Mouse (Mus musculus) liver, embryonic 14.5 days (tissue): ENCODE data around the gene Il1f10. TPM values are rescaled to one million over a fixed set of nuclear protein-coding genes. Genes with fewer than 3 reads are reported as not detected.

Experiments
- ATAC-seq: fragments of 200-750 bp; cut with Nextera tagmentation; 2 replicates; pipeline ENCODE4 v1.8.0; 2017; ENCODE audit warnings: moderate number of reproducible peaks, mild to moderate bottlenecking, moderate library complexity; ENCODE audit not compliant: insufficient read depth
- DNase-seq, 3 experiments: peaks; one replicate each; pipeline ENCODE4 v3.0.0-alpha.2; 2012 to 2013; ENCODE audit warnings: low read depth in 3 of 3, low spot score in 3 of 3
- H3K27ac ChIP-seq: fragments of 300-500 bp; sonication (generic); 2 replicates; pipeline ENCODE4 v1.5.1; 2014; ENCODE audit warnings: moderate library complexity, mild to moderate bottlenecking, control low read depth, inconsistent platforms
- H3K27me3 ChIP-seq: fragments of 300-500 bp; sonication (generic); 2 replicates; pipeline ENCODE4 v1.6.1; 2014; ENCODE audit warnings: mild to moderate bottlenecking, low read length, moderate library complexity; ENCODE audit not compliant: control insufficient read depth, insufficient read depth
- H3K36me3 ChIP-seq: fragments of 300-500 bp; sonication (generic); replicated peaks from 2 replicates; pipeline ENCODE4 v1.6.1; 2014; ENCODE audit warnings: low read depth; ENCODE audit not compliant: control insufficient read depth, insufficient read depth
- H3K4me1 ChIP-seq, 2 experiments: fragments of 200-500 bp in 1 of 2; fragments of 300-500 bp in 1 of 2; sonication (generic) in 1 of 2; replicated peaks; 2 replicates each; pipeline ENCODE4 v1.6.1; 2012 to 2014; ENCODE audit warnings: antibody characterized with exemption in 1 of 2, inconsistent platforms in 1 of 2, low read length in 1 of 2; ENCODE audit not compliant: control insufficient read depth in 2 of 2, insufficient read depth in 2 of 2
- H3K4me2 ChIP-seq: fragments of 300-500 bp; sonication (generic); 2 replicates; pipeline ENCODE4 v1.6.1; 2014; ENCODE audit warnings: low read depth, mild to moderate bottlenecking, control low read depth, moderate library complexity
- H3K4me3 ChIP-seq, 2 experiments: fragments of 200-500 bp in 1 of 2; fragments of 300-500 bp in 1 of 2; sonication (generic) in 1 of 2; 2 replicates each; pipeline ENCODE4 v1.5.1; 2012 to 2014; ENCODE audit warnings: low read depth in 2 of 2, low read length in 2 of 2, mild to moderate bottlenecking in 2 of 2, control low read depth in 1 of 2, inconsistent platforms in 1 of 2, moderate library complexity in 1 of 2; ENCODE audit not compliant: insufficient read depth in 1 of 2
- H3K9ac ChIP-seq: fragments of 300-500 bp; sonication (generic); replicated peaks from 2 replicates; pipeline ENCODE4 v1.6.1; 2014; ENCODE audit warnings: mild to moderate bottlenecking, control low read depth, moderate library complexity
- H3K9me3 ChIP-seq: fragments of 300-500 bp; sonication (generic); 2 replicates; pipeline ENCODE4 v1.6.1; 2016; ENCODE audit warnings: low read length, mixed read lengths; ENCODE audit not compliant: control insufficient read depth
- CTCF ChIP-seq: IDR thresholded peaks from 2 replicates; pipeline ENCODE4 v1.5.1; 2016; ENCODE audit warnings: antibody characterized with exemption, low read depth, control low read depth
- EP300 ChIP-seq: IDR thresholded peaks from 2 replicates; pipeline ENCODE4 v1.6.1; 2016; ENCODE audit warnings: antibody characterized with exemption, low read depth
- WGBS: fragments of 180-500 bp; shearing (Covaris S2); extraction: QIAGEN DNeasy Blood & Tissue Kit; methylation state at CpG from one replicate; pipeline ENCODE4 v1.1.7; 2014; ENCODE audit not compliant: insufficient replicate concordance; 5-methylcytosine and 5-hydroxymethylcytosine counted together
- polyA plus RNA-seq, 2 experiments: library from polyadenylated mRNA; depleted of rRNA in 1 of 2; stranded (reverse) in 1 of 2; unstranded in 1 of 2; fragments of >200 nt; fragmentation: Nextera tagmentation in 1 of 2; extraction: Ambion mirVana in 1 of 2; gene quantifications; 2 replicates each; pipeline versions ENCODE4 v1.2.1 to v1.2.3; 2012 to 2014

Gene Il1f10
- polyA plus RNA-seq, 2 experiments, result not detected

DNA sequence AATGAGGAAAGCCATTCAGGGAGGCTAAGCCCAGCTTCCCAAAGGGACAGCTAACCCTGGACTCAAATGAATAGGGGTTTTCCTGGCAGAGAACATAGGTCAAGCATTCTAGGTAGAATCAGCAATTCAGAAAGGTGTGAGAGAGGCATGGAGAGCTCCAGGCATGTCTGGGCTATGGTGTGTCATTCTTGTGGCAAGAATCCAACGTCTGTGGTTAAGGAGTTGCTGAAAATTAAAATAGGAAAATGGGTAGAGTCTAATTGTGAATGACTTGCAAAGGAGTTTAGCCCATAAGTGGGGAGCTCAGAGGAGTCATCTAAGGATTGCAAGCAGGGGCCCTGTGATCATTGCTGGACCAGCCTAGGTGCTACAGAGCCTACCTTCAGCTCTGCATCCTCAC lies 3.6 kb downstream of the Il1f10 start:
- H3K27ac ChIP-seq, result no peak overlapping the region
- DNase-seq, result no peak
- no peak overlapping the region for H3K4me2 ChIP-seq
- H3K4me3 ChIP-seq, result no peak overlapping the region
- 11% methylated on average over 1 of the region's 1 CpGs for WGBS
- H3K36me3 ChIP-seq, result no peaks in the 10 kb centered on the region
- H3K27me3 ChIP-seq, result no peaks in the 10 kb centered on the region
- H3K9me3 ChIP-seq, result no peaks in the 10 kb centered on the region
- TF ChIP-seq CTCF (no peak), EP300 (no peak)
- no peak overlapping the region for H3K9ac ChIP-seq
- no peak for ATAC-seq
- H3K4me1 ChIP-seq, result no peaks in the 10 kb centered on the region

DNA sequence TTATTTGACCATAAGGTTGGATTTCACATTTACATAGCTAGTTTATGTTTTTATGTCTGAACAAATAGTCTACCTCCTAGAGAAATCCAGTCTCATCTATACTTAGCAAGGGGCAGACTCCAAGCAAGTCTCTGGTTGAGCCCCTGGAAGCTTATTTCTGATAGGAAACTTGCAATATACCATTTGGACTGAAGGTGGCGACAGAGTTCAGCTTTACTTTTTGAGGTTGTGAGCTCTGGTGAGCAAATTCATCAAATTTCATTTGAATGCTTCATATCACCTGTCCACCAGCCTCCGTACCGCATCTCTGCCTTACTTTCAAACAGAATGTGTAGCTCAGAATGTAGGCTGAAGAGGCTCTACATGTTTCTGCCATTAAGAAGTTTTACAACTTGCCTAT lies 5.8 kb downstream of the Il1f10 start:
- DNase-seq, result peak; percentile 22 to 32 (median 25)
- Histone ChIP-seq H3K4me3 (no peak overlapping the region), H3K27me3 (no peaks in the 10 kb centered on the region), H3K36me3 (no peaks in the 10 kb centered on the region), H3K4me1 (no peaks in the 10 kb centered on the region), H3K9me3 (no peaks in the 10 kb centered on the region), H3K4me2 (no peak overlapping the region), H3K27ac (no peak overlapping the region), H3K9ac (no peak overlapping the region)
- ATAC-seq, result no peak
- TF ChIP-seq EP300, result no peak
- TF ChIP-seq CTCF, result peak; percentile 63
- WGBS, result 2% methylated on average over 3 of the region's 3 CpGs

DNA sequence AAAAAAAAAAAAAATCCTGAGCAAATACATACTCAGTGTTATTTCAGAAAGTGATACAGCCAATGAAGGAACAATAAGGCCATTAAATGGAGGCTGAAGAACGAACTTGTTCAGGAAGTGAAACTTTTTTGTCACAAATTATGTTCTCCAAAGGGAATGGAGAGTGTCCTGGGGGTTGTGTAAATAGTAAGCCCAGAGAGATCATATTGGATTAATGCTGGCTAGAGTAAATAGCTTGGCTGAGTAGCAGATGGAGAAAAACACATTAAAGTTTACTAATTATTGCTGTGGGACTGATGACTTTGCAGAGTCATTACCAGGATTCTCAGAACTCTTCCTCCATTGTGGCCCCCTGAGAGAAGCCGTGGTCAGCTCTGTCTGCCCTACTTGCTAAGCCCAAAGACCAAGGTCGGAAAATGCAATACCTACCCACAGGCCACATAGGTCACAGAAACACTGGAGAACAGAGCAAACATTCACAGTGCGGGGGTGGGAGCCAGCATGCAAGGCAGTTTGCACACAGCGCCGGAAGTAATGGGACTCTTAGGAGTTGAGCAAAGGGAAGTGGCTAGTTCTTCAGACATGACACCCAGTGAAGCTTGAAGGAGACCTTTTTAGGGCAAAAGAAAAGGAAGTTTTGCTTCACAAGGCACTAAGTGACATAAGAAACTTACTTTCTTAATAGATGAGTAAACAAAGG lies 20.5 kb downstream of the Il1f10 start:
- Histone ChIP-seq H3K36me3 (no peaks in the 10 kb centered on the region), H3K4me3 (no peak overlapping the region), H3K9me3 (no peaks in the 10 kb centered on the region), H3K27ac (no peak overlapping the region), H3K4me2 (no peak overlapping the region), H3K9ac (no peak overlapping the region), H3K27me3 (no peaks in the 10 kb centered on the region), H3K4me1 (no peaks in the 10 kb centered on the region; a peak in 2 of 4 replicates)
- peak; percentile 27 to 33 (median 30) for DNase-seq
- TF ChIP-seq EP300 (no peak), CTCF (no peak)
- 27% methylated on average over 6 of the region's 6 CpGs for WGBS
- ATAC-seq, result peak; percentile 65

DNA sequence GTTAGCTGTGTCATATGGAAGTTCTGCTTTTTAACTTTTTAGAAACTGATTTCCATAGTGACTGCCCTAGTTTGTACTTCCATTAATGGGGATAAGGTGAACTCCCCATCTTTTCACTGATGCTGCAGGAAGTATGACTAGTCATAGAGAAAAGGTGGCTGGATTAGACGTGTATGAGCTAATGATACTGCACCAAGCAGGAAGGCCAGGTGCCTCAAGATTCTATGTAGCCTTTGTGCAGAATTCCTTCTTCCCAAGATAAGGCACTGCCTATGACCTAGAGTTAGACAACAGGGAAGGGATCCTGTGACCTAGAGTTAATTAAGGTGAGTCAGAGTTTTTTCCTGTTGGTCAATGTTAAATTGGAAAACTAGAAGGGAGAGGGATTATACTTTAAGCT lies 25.9 kb downstream of the Il1f10 start:
- no peak overlapping the region for H3K27ac ChIP-seq
- H3K4me1 ChIP-seq, result no peaks in the 10 kb centered on the region; a peak in 1 of 4 replicates
- no peaks in the 10 kb centered on the region for H3K9me3 ChIP-seq
- ATAC-seq (no peak), DNase-seq (no peak)
- 37% methylated on average over 1 of the region's 1 CpGs for WGBS
- TF ChIP-seq EP300 (no peak), CTCF (no peak)
- H3K27me3 ChIP-seq, result no peaks in the 10 kb centered on the region
- no peak overlapping the region for H3K4me3 ChIP-seq
- no peaks in the 10 kb centered on the region for H3K36me3 ChIP-seq
- no peak overlapping the region for H3K4me2 ChIP-seq
- H3K9ac ChIP-seq, result no peak overlapping the region

DNA sequence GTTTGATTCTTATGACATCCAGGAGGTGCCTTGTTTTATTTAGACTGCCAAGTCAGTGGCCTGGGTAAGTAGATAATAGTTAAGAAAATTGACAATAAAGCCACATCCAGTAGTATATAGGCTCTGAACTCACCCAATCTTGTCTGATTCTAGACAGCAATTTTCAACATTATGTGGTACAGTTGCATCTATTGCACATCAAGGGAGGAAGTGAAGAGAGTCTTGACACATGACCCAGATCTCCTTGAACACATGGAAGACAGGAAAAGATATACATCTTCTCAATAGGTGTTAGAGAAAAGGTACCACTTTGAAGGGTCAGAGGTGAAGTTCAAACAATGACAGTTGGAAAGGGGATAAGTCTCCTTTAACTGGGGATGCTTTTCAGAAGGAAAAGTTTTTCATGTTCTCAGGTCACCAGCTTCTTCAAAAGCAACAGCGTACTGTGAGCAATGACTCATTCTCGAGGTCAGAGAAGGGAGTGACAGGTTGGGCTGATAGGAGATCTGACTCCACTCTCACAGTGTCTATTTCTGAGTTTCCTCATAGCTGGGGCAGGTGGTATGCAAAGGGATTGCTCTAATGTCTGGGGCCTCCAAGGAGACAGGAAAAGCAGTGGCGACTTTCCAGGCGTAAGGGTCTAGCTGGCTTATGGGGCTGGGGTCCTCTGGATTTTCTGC lies 27.1 kb downstream of the Il1f10 start:
- DNase-seq, result peak in 1 of 3 experiments; percentile 7
- Histone ChIP-seq H3K9ac (no peak overlapping the region), H3K27me3 (no peaks in the 10 kb centered on the region), H3K4me2 (no peak overlapping the region), H3K36me3 (no peaks in the 10 kb centered on the region), H3K27ac (no peak overlapping the region), H3K9me3 (no peaks in the 10 kb centered on the region), H3K4me1 (no peaks in the 10 kb centered on the region), H3K4me3 (no peak overlapping the region)
- ATAC-seq, result no peak
- no peak for TF ChIP-seq CTCF
- TF ChIP-seq EP300, result no peak
- WGBS, result 34% methylated on average over 4 of the region's 4 CpGs
